Mouse (Mus musculus) bone marrow macrophage, adult 2 months (primary cell): ENCODE data around the gene E2f4. TPM values are rescaled to one million over a fixed set of nuclear protein-coding genes. Genes with fewer than 3 reads are reported as not detected.

Source experiments
- H3K27ac ChIP-seq: 2 replicates; pipeline ENCODE4 v1.5.1; 2012; ENCODE audit warnings: low read depth, low read length; ENCODE audit not compliant: insufficient read depth
- H3K4me1 ChIP-seq: 2 replicates; pipeline ENCODE4 v1.6.1; 2012; ENCODE audit warnings: low read length; ENCODE audit not compliant: control insufficient read depth, insufficient read depth
- H3K4me3 ChIP-seq: 2 replicates; pipeline ENCODE4 v1.5.1; 2012; ENCODE audit warnings: mild to moderate bottlenecking, low read length, moderate library complexity; ENCODE audit not compliant: insufficient read depth
- CTCF ChIP-seq: IDR thresholded peaks from 2 replicates; pipeline ENCODE4 v1.5.1; 2012; ENCODE audit warnings: low read depth, mild to moderate bottlenecking, low read length, moderate library complexity
- POLR2A ChIP-seq: IDR thresholded peaks from 2 replicates; pipeline ENCODE4 v1.6.1; 2012; ENCODE audit warnings: mild to moderate bottlenecking, low read depth, low read length, borderline replicate concordance
- polyA plus RNA-seq: library from polyadenylated mRNA; stranded (reverse); fragments of >200 nt; gene quantifications from 2 replicates; pipeline ENCODE4 v1.2.4, GENCODE M21; 2012; ENCODE audit not compliant: missing spikeins, insufficient read depth, insufficient read length

The E2f4 gene
- polyA plus RNA-seq, 1 experiment = 40.6 TPM

DNA sequence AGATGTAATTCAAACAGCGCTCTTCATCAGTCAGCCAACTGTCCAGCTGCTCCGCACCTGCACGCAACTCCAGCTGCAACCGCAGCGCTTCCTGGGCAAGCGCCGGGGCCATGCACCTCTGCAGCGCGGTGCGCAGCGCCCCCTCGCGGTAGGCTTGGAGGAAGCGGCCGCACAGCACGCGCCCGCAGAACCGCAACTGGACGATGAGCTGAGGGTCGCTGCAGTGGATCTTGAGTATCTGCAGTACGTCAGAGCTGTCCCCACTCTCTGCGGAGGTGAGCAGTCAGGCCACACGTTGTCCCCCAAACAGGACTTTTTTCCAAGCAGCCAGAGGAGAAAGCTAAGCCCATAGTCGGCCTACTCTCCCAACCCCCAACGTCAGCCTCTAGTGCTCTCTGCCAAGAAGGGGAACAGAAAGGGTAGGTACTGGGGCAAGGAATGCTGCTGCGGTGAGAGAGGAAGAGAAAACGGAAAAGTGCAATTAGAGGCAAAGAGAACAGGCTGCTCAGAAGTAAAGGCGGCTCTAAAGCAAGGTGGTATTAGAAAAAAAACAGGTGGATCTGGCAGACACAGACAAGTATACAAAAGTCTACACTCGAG is 37.6 kb upstream of the E2f4 start:
- TF ChIP-seq POLR2A (no peak), CTCF (peak; percentile 95)
- Histone ChIP-seq H3K4me1 (peaks cover 26% of the 10 kb centered on the region), H3K27ac (no peak overlapping the region), H3K4me3 (peak overlapping the region; percentile 55)

DNA sequence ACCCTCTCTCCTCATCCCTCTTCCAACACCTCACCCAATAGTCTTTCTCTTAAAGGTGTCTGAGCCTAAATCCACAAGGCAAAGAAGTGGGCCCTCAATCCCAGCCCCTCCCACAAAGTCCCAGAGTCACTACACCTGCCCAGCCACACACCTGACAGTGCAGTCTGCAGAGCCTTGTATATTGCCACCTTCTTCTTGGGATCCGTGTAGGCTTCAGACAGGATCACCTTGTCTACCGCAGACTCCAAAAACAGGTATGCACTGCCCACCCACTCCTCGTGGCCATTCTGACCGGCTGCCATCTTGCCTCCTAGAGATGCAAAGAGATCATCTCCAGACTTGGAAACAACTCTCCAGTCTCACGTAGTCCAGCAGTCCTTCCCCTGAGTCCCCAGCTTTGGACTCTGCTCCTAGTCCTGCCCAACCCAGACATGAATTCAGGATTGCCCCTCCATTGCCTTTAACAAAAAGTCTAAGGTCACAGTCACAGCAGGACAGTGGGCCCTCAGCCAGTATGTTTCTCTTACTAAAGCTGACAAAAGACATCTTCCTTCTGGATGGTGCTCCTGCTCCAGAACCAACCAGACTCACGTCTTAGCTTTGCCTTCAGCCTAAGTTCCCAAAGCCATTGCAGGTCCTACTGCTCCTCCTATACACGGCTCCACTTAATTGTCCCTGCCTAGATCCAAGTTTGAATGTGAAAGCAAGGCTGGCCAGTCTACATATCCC is 36.9 kb upstream of the E2f4 start:
- Histone ChIP-seq H3K27ac (no peak overlapping the region), H3K4me1 (peaks cover 28% of the 10 kb centered on the region), H3K4me3 (no peak overlapping the region)
- TF ChIP-seq POLR2A = no peak
- no peak for TF ChIP-seq CTCF

DNA sequence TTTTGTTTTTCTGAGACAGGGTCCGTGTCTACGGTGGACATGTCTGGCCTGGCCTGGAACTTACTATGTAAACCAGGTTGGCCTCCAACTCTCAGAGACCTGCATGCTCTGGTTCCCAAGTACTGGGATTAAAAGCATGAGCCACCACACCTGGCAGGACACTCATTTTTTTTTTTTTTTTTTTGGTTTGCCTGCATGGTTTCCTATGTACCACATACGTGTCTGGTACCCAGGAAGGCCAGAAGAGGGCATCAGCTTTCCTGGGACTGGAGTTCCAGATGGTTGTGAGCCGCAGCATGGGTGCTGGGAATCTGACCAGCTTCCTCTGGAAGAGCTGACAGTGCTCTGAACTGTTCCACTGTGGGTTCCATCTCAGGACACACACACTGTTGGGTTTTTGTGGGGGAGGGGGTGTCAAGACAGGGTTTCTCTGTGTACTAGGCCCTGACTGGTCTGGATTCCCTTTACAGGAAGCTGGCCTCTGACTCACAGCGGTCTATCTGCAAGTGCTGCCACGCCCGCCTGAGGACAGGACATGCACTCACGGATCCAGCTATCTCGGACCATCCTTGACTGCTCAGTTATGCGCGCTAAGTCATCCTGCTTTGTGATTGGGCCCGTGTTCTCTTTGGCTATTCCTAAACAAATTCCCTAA is 36.0 kb upstream of the E2f4 start:
- peaks cover 29% of the 10 kb centered on the region for H3K4me1 ChIP-seq
- no peak overlapping the region for H3K27ac ChIP-seq
- H3K4me3 ChIP-seq = no peak overlapping the region
- TF ChIP-seq POLR2A = no peak
- TF ChIP-seq CTCF = no peak

DNA sequence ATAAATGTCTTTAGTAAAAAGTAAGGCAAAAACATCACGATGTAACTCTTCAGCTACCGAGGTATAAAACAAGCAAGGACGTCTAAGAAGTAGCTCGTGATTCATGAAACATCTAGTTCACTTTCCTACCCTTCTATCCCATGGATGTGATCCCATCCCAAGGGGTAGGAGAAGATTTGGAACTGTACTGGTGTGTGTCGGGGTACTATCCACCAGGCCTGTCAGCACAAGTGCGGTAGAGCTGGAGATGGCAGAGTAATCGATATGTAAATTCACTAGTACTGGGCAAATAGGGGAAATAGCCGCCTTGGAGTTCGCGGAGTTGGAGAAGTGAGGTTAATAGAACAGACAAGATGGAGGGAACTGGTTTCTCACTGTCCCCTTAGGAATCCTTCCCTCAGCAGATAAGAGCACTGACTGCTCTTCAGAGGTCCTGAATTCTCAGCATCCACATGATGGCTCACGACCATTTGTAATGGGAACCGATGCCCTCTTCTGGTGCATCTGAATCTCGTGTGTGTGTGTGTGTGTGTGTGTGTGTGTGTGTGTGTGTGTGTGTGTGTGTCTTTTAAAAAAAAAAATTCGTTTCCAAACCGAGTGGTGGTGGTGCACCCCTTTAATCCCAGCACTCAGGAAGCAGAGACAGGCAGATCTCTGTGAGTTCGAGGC is 34.1 kb upstream of the E2f4 start:
- peak overlapping the region; percentile 84 for H3K4me3 ChIP-seq
- peaks cover 29% of the 10 kb centered on the region for H3K4me1 ChIP-seq
- no peak for TF ChIP-seq POLR2A
- TF ChIP-seq CTCF = no peak
- H3K27ac ChIP-seq = no peak overlapping the region

DNA sequence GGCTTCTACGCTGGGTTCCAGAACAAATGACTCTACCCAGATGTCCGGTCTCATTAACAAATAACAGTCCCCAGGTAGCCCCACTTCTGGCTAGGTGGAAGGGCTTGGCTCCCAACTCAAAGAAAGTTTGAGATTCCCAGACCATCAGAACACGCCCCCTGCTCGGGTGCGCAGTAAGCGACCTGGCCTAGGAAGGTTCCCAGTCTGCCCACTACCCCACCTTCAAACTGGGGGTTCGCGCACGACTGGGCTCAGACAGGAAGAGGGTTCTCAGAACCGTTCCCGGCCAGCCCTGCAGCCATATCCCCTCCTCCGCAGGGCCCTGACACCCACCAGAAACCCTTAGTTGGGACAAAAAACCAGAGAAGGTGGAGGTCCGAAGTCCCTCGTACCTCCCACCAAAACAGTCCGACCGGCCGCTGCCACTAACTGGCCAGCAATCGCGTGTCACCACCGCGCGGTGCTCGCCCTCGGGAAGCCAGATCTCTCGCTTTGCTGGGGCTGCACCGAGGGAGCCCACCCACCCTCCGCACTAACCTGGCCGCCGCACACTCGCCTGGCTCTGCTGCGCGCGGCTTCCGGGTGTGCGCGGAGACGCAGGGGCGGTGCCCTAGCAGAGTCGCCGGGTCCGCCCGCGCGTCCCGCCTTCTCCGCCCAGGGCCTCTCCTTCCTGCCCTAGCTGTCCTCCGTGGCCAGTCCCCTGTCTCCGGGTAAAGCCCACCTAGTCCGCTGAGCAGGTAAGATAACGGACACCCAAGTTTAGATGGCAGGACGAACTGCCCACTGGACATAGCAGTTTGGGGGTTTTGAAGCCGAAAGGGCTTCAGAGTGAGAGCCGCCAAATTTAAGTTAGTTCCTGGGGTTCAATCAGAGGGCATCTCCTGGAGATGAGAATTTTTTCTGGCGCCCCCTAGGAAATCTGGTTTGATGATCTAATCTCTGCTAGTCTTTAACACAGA is 33.2 kb upstream of the E2f4 start, which contains the start of the genes Tradd and Fbxl8:
Gene Tradd, minus strand, starts transcription at position 586 of the 959 bp plus-strand sequence.
Gene Fbxl8, plus strand, starts transcription at position 625 of the 959 bp plus-strand sequence.
- H3K27ac ChIP-seq = peak within 1 kb of the TSS; percentile 42
- H3K4me3 ChIP-seq = peak within 1 kb of the TSS; percentile 84
- TF ChIP-seq CTCF (no peak), POLR2A (no peak)
- peaks cover 29% of the 10 kb centered on the region for H3K4me1 ChIP-seq

DNA sequence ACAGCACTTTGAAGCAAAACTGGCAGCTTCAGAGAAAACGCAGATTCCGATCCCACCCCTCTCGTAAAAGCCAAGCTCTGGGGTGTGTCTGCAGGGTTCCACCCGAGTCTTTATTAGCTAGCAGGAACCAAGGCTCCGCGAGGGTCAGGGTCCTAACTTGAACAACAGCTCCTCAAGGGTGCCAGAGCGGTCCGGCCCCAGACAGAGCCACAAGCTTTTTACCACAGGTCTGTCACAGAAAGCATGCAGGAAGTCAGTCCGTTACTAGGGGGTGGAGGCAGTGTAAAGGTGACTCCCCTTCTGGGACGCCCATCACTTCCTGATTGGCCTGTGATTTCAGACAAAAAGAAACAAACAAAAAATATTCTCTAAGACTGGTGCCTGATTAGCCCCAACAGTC is 32.3 kb upstream of the E2f4 start:
- Histone ChIP-seq H3K27ac (peak overlapping the region; percentile 42), H3K4me1 (peaks cover 27% of the 10 kb centered on the region), H3K4me3 (peak overlapping the region; percentile 84)
- TF ChIP-seq POLR2A (no peak), CTCF (no peak)

DNA sequence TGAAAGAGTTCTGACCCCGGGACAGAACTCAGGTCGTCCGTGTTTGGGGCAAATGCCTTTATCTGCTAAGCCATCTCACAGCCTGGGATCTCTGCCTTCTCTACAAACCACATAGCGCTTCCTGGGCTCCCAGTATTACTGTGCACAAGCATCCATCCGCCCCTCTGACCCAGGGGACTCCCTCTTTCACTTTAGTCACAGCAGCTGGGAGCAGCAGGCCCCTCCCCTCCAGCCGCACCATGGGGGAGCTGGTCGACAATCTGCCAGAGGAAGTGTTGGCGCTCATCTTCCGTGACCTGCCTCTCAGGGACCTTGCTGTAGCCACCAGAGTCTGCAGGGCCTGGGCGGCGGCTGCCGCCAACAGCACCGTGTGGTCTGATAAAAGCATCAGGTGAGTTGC is 30.7 kb upstream of the E2f4 start:
- H3K27ac ChIP-seq = no peak overlapping the region
- no peak overlapping the region for H3K4me3 ChIP-seq
- H3K4me1 ChIP-seq = peaks cover 15% of the 10 kb centered on the region
- TF ChIP-seq POLR2A (no peak), CTCF (no peak)

DNA sequence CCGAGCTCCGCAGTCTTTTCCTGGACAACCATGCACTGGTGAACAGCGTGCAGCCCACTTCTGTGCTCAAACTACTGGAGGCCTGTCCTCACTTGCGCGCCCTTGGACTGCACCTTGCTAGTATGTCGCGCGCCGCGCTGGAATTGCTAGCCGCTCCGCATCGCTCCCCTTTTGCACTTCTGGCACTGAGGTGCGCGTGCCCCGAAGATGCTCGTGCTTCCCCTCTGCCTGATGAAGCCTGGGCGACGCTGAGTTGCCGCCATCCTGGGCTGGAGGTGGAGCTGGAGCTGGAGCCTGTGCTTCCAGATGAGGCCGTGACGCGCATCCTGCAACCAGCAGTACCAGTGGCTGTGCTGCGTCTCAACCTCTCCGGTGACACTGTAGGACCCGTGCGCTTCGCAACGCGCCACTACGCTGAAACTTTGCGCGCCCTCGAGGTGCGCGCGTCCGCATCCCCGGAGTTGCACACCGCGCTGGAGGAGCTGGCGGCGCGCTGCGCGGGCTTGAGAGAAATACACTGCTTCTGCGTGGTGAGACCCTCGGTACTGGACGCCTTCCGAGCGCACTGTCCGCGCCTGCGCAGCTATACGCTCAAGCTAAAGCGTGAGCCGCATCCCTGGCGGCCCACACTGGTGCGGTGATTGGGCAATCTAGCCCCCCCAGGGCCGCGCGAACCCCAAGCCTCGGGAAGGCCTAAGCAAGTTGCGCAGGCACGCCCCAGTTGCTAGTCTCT is 29.0 kb upstream of the E2f4 start:
- Histone ChIP-seq H3K4me3 (peak overlapping the region; percentile 55), H3K4me1 (peaks cover 9% of the 10 kb centered on the region), H3K27ac (no peak overlapping the region)
- TF ChIP-seq POLR2A (no peak), CTCF (no peak)
